Mouse (Mus musculus): Measurements from ENCODE around the gene Olfr1251.
"Not testable (repeated sequence)": the region's sequence is repeated elsewhere in the genome, so short reads cannot be mapped to it uniquely, and the experiment has no call there.

Gene Olfr1251

DNA sequence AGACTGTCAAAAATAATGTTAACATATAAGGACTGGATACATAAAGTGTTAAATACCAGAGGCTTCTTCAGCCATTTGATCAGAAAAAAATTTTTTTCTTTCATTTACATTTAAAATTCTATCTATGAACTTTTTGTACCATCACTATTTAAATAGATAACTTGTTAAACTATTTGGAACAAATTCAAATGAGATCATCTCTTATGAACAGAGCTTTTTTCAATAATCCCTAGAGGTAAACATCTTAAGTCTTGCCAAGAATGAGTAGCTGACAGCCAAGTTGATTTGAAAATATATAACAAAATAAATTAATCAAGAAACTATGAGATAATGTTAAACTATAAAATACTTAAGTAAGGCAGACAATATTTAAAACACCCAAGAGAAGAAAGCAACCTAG, at the start of gene Olfr1251:
TSS of gene Olfr1251 (minus strand) at position 101 of the 400 bp plus-strand sequence.
- no peak for DNase-seq (ENCODE audit: low spot score)

DNA sequence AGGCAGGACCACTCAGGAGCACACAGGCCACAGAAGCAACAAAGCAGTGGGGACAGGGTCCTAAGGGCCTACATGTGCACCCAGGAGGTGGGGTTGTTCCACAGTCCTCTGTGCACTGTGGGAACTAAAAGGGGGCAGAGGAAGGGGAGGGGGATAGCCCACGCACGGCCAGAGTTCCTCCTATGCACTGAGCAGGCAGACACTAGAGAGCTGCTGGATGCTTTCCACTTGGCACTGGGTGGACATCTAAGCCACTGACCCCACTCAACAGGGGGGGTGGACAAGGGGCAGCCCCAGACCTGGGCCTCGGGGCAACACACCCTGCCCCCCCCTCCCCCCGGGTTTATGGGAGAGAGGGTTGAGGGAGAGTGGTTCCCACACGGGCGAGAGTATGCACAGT, 20.2 kb upstream of the Olfr1251 start:
- no peak for DNase-seq (ENCODE audit: low spot score)

DNA sequence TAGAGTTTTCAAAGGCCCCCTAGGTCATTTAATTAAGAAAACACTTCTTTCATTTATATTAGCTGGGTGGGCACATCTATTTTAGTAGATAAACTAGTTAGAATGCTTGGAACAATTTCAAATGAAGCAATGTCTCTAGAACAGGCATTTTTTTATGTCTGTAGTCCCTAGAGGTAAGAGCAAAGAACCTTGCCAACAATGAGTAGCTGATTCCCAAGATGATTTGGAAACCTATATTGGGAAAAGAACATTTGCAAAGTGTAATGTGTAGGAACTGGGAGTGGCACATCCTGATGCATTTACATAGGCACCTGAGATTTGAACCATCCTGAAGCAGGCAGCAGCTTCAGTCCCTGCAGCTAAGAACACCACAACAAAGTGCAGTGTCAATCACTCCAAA, 10.4 kb downstream of the Olfr1251 start, which contains the start of gene Olfr1250:
TSS of gene Olfr1250 (minus strand) at position 101 of the 400 bp plus-strand sequence.
- no peak for DNase-seq (ENCODE audit: low spot score)

DNA sequence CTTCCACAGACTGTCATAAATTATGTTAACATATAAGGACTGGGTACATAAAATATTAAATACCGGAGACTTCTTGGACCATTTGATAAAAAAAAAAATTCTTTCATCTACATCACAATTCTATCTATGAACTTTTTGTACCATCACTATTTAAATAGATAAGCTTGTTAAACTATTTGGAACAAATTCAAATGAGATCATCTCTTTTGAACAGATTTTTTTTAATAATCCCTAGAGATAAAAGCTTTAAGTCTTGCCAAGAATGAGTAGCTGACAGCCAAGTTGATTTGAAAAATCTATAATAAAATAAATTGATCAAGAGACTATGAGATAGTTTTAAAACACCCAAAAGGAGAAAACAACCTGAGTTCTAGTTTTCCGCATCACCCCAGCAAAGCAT, 36.9 kb downstream of the Olfr1251 start, which contains the start of gene Olfr1249:
TSS of gene Olfr1249 (minus strand) at position 101 of the 400 bp plus-strand sequence.
- no peak for DNase-seq (ENCODE audit: low spot score)

DNA sequence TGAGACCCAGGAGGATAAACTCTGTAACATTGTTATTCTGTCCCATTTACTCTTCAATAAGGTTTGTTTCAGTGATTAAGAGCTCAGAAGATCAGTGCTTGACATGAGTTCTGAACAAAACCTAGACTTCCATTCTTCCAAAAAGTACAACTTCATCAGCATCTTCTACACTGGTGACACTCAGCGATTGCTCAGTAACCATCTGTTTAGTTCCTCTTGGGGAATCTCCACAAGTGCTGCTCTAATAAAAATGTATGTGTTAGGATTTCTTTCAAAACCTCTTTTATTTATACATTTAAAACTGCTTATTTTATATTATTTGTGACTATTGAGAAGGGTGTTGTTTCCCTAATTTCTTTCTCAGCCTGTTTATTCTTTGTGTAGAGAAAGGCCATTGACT, 53.6 kb downstream of the Olfr1251 start, which contains the start of gene Olfr1248:
TSS of gene Olfr1248 (minus strand) at position 101 of the 400 bp plus-strand sequence.
- not testable (repeated sequence) for DNase-seq (ENCODE audit: low spot score)

Data from ovary, postnatal 36 days (tissue).